Mouse (Mus musculus) kidney, adult 2 months (tissue): ENCODE data around the gene Thy1. TPM values are rescaled to one million over a fixed set of nuclear protein-coding genes. Genes with fewer than 3 reads are reported as not detected.

Source experiments
- DNase-seq: peaks from one replicate; pipeline ENCODE4 v3.0.0; 2021
- H3K27ac ChIP-seq: fragments of 200-500 bp; 2 replicates; pipeline ENCODE4 v1.5.1; 2012; ENCODE audit warnings: low read depth, low read length, control low read depth, inconsistent platforms; ENCODE audit not compliant: insufficient read depth
- H3K27me3 ChIP-seq: fragments of 200-500 bp; replicated peaks from 2 replicates; pipeline ENCODE4 v1.6.1; 2012; ENCODE audit warnings: mild to moderate bottlenecking, moderate library complexity, low read length, inconsistent platforms; ENCODE audit not compliant: control insufficient read depth, insufficient read depth
- H3K36me3 ChIP-seq: fragments of 200-500 bp; 2 replicates; pipeline ENCODE4 v1.6.1; 2012; ENCODE audit warnings: mild to moderate bottlenecking, moderate library complexity, low read length, inconsistent platforms; ENCODE audit not compliant: control insufficient read depth, insufficient read depth
- H3K4me1 ChIP-seq: fragments of 200-500 bp; 2 replicates; pipeline ENCODE4 v1.6.1; 2011; ENCODE audit warnings: low read length; ENCODE audit not compliant: control insufficient read depth, insufficient read depth
- H3K4me3 ChIP-seq: fragments of 200-500 bp; 2 replicates; pipeline ENCODE4 v1.5.1; 2011; ENCODE audit warnings: mild to moderate bottlenecking, low read depth, low read length, control low read depth; ENCODE audit not compliant: insufficient read depth
- CTCF ChIP-seq: fragments of 200-500 bp; conservative IDR thresholded peaks from 2 replicates; pipeline ENCODE4 v1.5.1; 2011; ENCODE audit warnings: low read depth, mild to moderate bottlenecking, control low read depth, low read length, moderate library complexity, mixed read lengths; ENCODE audit not compliant: insufficient read depth, insufficient read length
- POLR2A ChIP-seq: fragments of 200-500 bp; IDR thresholded peaks from one replicate; pipeline ENCODE4 v1.6.1; 2011; ENCODE audit warnings: low read depth, low read length, control low read depth
- WGBS: fragments of 180-500 bp; shearing (Covaris S2); methylation state at CpG from one replicate; pipeline ENCODE4 v1.1.7; 2018; 5-methylcytosine and 5-hydroxymethylcytosine counted together
- polyA plus RNA-seq: library from polyadenylated mRNA; depleted of rRNA; stranded (reverse); fragments of >200 nt; gene quantifications from 2 replicates; pipeline ENCODE4 v1.2.3, GENCODE M21; 2012

Thy1 gene
- polyA plus RNA-seq, 1 experiment, result 20.6 TPM

GRCm38 (mm10) chr9:44022100-44022847, 20.9 kb upstream of the Thy1 start:
- 60% methylated on average over 8 of the region's 8 CpGs for WGBS
- DNase-seq, result no peak

GRCm38 (mm10) chr9:44024096-44024495, 19.1 kb upstream of the Thy1 start:
- Histone ChIP-seq H3K27me3 (no peaks in the 10 kb centered on the region), H3K36me3 (no peaks in the 10 kb centered on the region), H3K27ac (no peak overlapping the region), H3K4me3 (no peak overlapping the region), H3K4me1 (no peaks in the 10 kb centered on the region)
- WGBS, result 83% methylated on average over 3 of the region's 3 CpGs
- no peak for DNase-seq
- no peak for TF ChIP-seq POLR2A
- TF ChIP-seq CTCF, result no peak

More at GRCm38 (mm10) chr9:44022100-44022847, 20.9 kb upstream of the Thy1 start:
- Histone ChIP-seq H3K4me1 (no peaks in the 10 kb centered on the region), H3K36me3 (no peaks in the 10 kb centered on the region), H3K27ac (no peak overlapping the region), H3K27me3 (no peaks in the 10 kb centered on the region), H3K4me3 (no peak overlapping the region)
- TF ChIP-seq POLR2A, result no peak
- TF ChIP-seq CTCF, result no peak

GRCm38 (mm10) chr9:44029580-44030236, 13.5 kb upstream of the Thy1 start:
- Histone ChIP-seq H3K4me3 (no peak overlapping the region), H3K27me3 (no peaks in the 10 kb centered on the region), H3K36me3 (no peaks in the 10 kb centered on the region), H3K4me1 (no peaks in the 10 kb centered on the region), H3K27ac (no peak overlapping the region)
- DNase-seq, result peak; percentile 24
- no peak for TF ChIP-seq POLR2A
- TF ChIP-seq CTCF, result no peak
- WGBS, result 43% methylated on average over 5 of the region's 5 CpGs

GRCm38 (mm10) chr9:44030646-44031045, 12.5 kb upstream of the Thy1 start:
- DNase-seq, result no peak
- H3K4me3 ChIP-seq, result no peak overlapping the region
- H3K27me3 ChIP-seq, result no peaks in the 10 kb centered on the region
- 95% methylated on average over 4 of the region's 4 CpGs for WGBS
- H3K4me1 ChIP-seq, result no peaks in the 10 kb centered on the region
- H3K36me3 ChIP-seq, result no peaks in the 10 kb centered on the region
- TF ChIP-seq POLR2A, result no peak
- TF ChIP-seq CTCF, result no peak
- H3K27ac ChIP-seq, result no peak overlapping the region

GRCm38 (mm10) chr9:44031079-44031478, 12.1 kb upstream of the Thy1 start:
- Histone ChIP-seq H3K36me3 (no peaks in the 10 kb centered on the region), H3K27ac (no peak overlapping the region), H3K4me3 (no peak overlapping the region), H3K27me3 (no peaks in the 10 kb centered on the region), H3K4me1 (no peaks in the 10 kb centered on the region)
- WGBS, result 92% methylated on average over 5 of the region's 5 CpGs
- no peak for TF ChIP-seq POLR2A
- no peak for TF ChIP-seq CTCF
- no peak for DNase-seq

- no peak for DNase-seq
- H3K36me3 ChIP-seq, result no peaks in the 10 kb centered on the region
- no peak overlapping the region for H3K27ac ChIP-seq
- H3K4me1 ChIP-seq, result no peaks in the 10 kb centered on the region
- no peaks in the 10 kb centered on the region for H3K27me3 ChIP-seq
- H3K4me3 ChIP-seq, result no peak overlapping the region
- 79% methylated on average over 4 of the region's 4 CpGs for WGBS
- no peak for TF ChIP-seq POLR2A
- no peak for TF ChIP-seq CTCF
Measured at GRCm38 (mm10) chr9:44031946-44032345, 11.2 kb upstream of the Thy1 start.

- TF ChIP-seq POLR2A, result no peak
- no peak for TF ChIP-seq CTCF
- WGBS, result 95% methylated on average over 5 of the region's 5 CpGs
- no peaks in the 10 kb centered on the region for H3K4me1 ChIP-seq
Measured at GRCm38 (mm10) chr9:44033317-44033716, 9.9 kb upstream of the Thy1 start.

More at GRCm38 (mm10) chr9:44033317-44033716, 9.9 kb upstream of the Thy1 start:
- H3K36me3 ChIP-seq, result no peaks in the 10 kb centered on the region
- H3K27ac ChIP-seq, result no peak overlapping the region
- H3K4me3 ChIP-seq, result no peak overlapping the region
- H3K27me3 ChIP-seq, result no peaks in the 10 kb centered on the region
- DNase-seq, result no peak
